Mouse (Mus musculus) liver, postnatal 0 days (tissue): ENCODE measurements at regions not wholly inside any gene's neighbourhood (a gene's known extent, or its start where the extent isn't known, plus 50 kb on each side); places are given as distances from the start of the nearest gene placed in this dataset.

Experiments
- CTCF ChIP-seq: sonication (generic); IDR thresholded peaks from 2 replicates; pipeline ENCODE4 v1.5.1; 2016; ENCODE audit warnings: antibody characterized with exemption, low read depth
- EP300 ChIP-seq: IDR thresholded peaks from 2 replicates; pipeline ENCODE4 v1.6.1; 2016; ENCODE audit warnings: antibody characterized with exemption, low read depth, mild to moderate bottlenecking

- TF ChIP-seq CTCF = no peak
- TF ChIP-seq EP300 = no peak
Measured at GRCm38 (mm10) chr15:36355851-36356250, 651.7 kb downstream of the Zfp706 start.
